Mouse (Mus musculus) spleen, adult 2 months (tissue): ENCODE results near the gene Nek8. TPM values are rescaled to one million over a fixed set of nuclear protein-coding genes. Genes with fewer than 3 reads are reported as not detected.
A peak's percentile ranks its signal among the peaks of the same experiment; 100 is the strongest.

Experiments used
- DNase-seq, 2 experiments: peaks; one replicate each; pipeline versions ENCODE4 v3.0.0 to v3.0.0-alpha.2; 2012 to 2021; ENCODE audit warnings: low spot score in 2 of 2, low read depth in 1 of 2
- H3K27ac ChIP-seq: fragments of 200-500 bp; 2 replicates; pipeline ENCODE4 v1.5.1; 2012; ENCODE audit warnings: low read length, inconsistent platforms; ENCODE audit not compliant: insufficient read depth
- H3K27me3 ChIP-seq: fragments of 200-500 bp; 2 replicates; pipeline ENCODE4 v1.6.1; 2012; ENCODE audit warnings: mild to moderate bottlenecking, moderate library complexity, low read length, inconsistent platforms; ENCODE audit not compliant: control insufficient read depth, insufficient read depth
- H3K36me3 ChIP-seq: fragments of 200-500 bp; 2 replicates; pipeline ENCODE4 v1.6.1; 2012; ENCODE audit warnings: mild to moderate bottlenecking, low read length, inconsistent platforms; ENCODE audit not compliant: control insufficient read depth, insufficient read depth
- H3K4me1 ChIP-seq: fragments of 200-500 bp; 2 replicates; pipeline ENCODE4 v1.6.1; 2011; ENCODE audit warnings: inconsistent platforms; ENCODE audit not compliant: control insufficient read depth, insufficient read depth, insufficient read length
- H3K4me3 ChIP-seq: fragments of 200-500 bp; 2 replicates; pipeline ENCODE4 v1.5.1; 2011; ENCODE audit warnings: mild to moderate bottlenecking, inconsistent platforms; ENCODE audit not compliant: insufficient read depth, insufficient read length; ENCODE audit errors: extremely low read depth
- CTCF ChIP-seq: fragments of 200-500 bp; IDR thresholded peaks from 2 replicates; pipeline ENCODE4 v1.5.1; 2011; ENCODE audit warnings: mild to moderate bottlenecking, inconsistent platforms; ENCODE audit not compliant: insufficient read depth, insufficient read length, insufficient replicate concordance; ENCODE audit errors: extremely low read depth
- POLR2A ChIP-seq: fragments of 200-500 bp; IDR thresholded peaks from 2 replicates; pipeline ENCODE4 v1.6.1; 2011; ENCODE audit warnings: low read depth, low read length, inconsistent platforms
- WGBS: fragments of 180-500 bp; shearing (Covaris S2); methylation state at CpG from one replicate; pipeline ENCODE4 v1.1.7; 2018; 5-methylcytosine and 5-hydroxymethylcytosine counted together
- polyA plus RNA-seq: library from polyadenylated mRNA; depleted of rRNA; stranded (reverse); fragments of >200 nt; gene quantifications from 2 replicates; pipeline ENCODE4 v1.2.3, GENCODE M21; 2012

Nek8 gene
- polyA plus RNA-seq, 1 experiment, result 17.6 TPM

DNA sequence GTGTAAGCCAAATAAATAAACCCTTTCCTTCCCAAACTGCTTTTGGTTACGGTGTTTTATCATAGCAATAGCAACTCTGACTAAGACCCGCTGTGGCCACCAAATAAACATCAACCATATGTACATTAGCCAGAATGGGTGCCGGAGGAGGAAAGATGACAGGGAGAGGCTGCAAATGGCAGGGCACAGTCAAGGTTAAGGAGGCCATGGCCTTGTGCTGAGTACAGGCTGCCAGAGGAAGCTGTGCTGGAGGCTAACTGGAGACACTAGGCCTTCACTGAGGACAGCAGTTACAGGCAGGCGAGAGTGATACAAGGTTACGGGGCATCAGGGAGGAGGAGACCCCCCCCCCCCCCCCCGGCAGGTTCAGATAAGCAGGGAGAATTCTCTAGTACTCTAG, 33.4 kb upstream of the Nek8 start:
- Histone ChIP-seq H3K27ac (no peak overlapping the region), H3K4me1 (peaks cover 6% of the 10 kb centered on the region; the same call in 1 of the 2 replicates), H3K36me3 (peaks cover 59% of the 10 kb centered on the region), H3K4me3 (no peak overlapping the region), H3K27me3 (no peaks in the 10 kb centered on the region)
- 87% methylated on average over 6 of the region's 6 CpGs for WGBS
- TF ChIP-seq POLR2A, result no peak
- no peak for TF ChIP-seq CTCF
- no peak for DNase-seq

DNA sequence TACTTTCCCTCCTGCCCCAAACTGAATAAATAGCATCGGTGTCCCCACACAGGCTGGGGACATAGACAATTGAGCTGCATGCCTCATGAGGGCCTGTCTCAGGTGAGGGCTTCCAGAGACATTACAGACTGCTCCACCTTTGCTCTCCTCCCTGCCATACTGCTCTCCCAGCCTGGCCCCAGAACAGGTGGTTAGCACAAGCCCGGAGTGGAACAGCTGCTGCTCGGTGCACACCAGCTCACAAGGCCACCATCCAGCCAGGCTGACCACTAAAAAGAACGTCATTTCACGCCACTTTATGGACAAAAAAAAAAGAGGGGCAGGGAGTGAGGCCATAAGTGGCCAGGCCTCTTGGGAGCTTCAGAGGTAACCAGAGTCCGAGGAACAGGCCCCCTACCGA, 30.7 kb upstream of the Nek8 start:
- WGBS, result 98% methylated on average over 7 of the region's 7 CpGs
- no peak overlapping the region for H3K4me3 ChIP-seq
- TF ChIP-seq CTCF (no peak), POLR2A (no peak)
- no peak overlapping the region for H3K27ac ChIP-seq
- H3K36me3 ChIP-seq, result peaks cover 56% of the 10 kb centered on the region
- H3K27me3 ChIP-seq, result no peaks in the 10 kb centered on the region
- no peak for DNase-seq
- H3K4me1 ChIP-seq, result no peaks in the 10 kb centered on the region

DNA sequence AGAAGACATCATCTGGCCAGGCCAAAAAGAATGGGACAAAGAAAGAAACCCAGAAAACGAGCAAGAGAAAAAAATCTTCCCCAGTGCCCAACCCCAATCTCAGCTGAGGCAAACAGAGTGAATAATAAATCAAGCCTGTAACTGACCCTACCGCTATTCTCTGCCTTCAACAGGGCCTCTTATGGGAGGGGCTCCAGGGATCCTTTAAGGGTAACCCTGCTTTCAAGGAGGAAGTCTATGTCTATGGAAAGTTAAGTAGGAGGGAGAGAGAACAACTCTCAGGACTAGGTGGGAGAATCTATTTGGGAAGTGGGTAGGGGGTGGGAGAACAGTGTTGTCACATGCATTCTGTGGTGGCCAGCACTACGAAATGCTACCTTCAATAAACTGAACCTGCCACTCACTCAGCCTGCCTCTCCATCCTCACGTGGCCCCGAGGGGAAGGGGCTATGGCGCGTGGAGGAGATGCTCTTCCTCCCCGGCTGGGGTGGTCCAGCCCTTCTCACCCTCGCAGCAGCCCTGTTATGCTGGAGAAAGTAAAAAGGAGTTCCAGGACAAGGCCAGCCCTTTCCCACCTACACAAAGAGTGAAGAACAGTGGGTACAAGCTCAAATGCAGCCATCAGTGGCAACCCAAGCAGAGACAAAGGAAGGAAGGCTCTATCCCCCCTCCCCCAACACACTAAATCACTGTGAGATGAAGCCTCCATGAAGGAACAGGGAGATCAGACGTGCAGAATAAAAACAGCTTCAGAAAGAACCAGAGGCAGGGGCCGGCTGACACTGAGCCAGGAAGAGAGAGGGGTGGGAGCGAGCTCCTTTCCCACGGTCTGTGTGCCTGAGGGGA, 29.1 kb upstream of the Nek8 start:
- Histone ChIP-seq H3K4me3 (no peak overlapping the region), H3K27me3 (no peaks in the 10 kb centered on the region), H3K4me1 (no peaks in the 10 kb centered on the region), H3K36me3 (peaks cover 43% of the 10 kb centered on the region), H3K27ac (no peak overlapping the region)
- 87% methylated on average over 13 of the region's 13 CpGs for WGBS
- no peak for DNase-seq
- TF ChIP-seq CTCF (no peak), POLR2A (no peak)

DNA sequence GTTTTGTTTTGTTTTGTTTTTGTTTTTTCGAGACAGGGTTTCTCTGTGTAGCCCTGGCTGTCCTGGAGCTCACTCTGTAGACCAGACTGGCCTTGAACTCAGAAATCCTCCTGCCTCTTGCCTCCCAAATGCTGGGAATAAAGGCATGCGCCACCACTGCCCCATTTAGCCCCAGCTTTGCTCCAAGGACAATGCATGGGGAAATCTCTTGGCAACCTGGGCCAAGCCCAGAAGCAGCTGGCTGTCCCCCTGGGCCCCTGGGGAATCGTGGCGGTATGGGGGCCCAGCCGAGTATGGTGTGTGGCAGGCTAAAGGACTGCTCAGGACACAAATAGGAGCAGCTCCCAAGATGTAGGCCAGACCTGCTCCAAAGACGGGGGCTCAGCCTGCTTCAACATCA, 27.8 kb upstream of the Nek8 start:
- no peak for TF ChIP-seq POLR2A
- TF ChIP-seq CTCF, result no peak
- WGBS, result 73% methylated on average over 6 of the region's 6 CpGs
- Histone ChIP-seq H3K4me3 (no peak overlapping the region), H3K36me3 (peaks cover 36% of the 10 kb centered on the region), H3K27me3 (no peaks in the 10 kb centered on the region), H3K27ac (no peak overlapping the region), H3K4me1 (no peaks in the 10 kb centered on the region)
- no peak for DNase-seq

DNA sequence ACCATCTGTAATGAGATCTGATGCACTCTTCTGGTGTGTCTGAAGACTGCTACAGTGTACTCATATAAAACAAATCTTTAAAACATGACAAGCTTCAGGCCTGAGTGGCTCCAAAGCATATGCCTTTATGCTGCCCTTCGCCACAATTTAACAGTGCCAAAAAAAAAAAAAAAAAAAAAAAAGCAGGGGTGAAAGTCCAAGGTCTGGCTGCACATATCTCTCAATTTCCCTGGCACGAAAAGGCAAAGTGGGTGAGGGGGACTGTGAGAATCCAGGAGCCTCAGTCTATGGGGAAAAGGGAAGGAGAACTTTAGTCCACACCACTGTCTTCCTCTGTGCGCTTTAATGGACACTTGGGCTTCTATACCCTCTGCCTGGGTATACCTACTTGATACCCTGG, 25.9 kb upstream of the Nek8 start:
- Histone ChIP-seq H3K4me3 (no peak overlapping the region), H3K27me3 (no peaks in the 10 kb centered on the region), H3K27ac (no peak overlapping the region), H3K4me1 (no peaks in the 10 kb centered on the region), H3K36me3 (peaks cover 18% of the 10 kb centered on the region)
- TF ChIP-seq CTCF (no peak), POLR2A (no peak)
- WGBS, result 87% methylated on average over 3 of the region's 3 CpGs
- no peak for DNase-seq

DNA sequence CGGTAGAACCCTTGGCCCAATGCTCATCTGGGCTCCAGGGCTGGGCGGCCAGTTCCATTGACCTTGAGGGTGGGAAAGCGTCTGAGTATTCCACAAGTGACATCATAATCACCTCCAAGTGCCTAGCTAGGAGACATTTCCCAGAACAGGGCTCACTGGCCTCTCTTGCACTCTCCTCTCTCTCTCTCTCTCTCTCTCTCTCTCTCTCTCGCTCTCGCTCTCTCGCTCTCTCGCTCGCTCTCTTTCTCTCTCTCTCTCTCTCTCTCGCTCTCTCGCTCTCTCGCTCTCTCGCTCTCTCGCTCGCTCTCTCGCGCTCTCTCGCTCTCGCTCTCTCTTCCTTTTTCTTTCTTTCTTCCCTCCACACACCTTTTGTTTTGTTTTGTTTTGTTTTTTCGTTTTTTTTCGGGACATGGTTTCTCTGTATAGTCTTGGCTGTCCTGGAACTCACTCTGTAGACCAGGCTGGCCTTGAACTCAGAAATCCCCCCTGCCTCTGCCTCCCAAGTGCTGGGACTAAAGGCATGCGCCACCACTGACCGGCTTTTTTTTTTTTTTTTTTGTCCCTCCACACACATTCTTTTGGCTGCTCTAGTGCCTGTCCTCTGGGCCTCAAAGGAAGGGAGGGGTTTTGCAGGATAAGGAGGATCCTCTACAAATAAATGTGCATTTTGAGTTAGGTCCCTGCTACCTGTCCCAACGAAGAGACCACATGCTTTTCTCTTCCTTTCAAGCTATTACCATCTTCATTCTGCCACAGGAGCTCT, 18.8 kb upstream of the Nek8 start:
- Histone ChIP-seq H3K36me3 (no peaks in the 10 kb centered on the region), H3K4me1 (peaks cover 4% of the 10 kb centered on the region; the same call in 1 of the 2 replicates), H3K4me3 (peak overlapping the region; percentile 55), H3K27me3 (no peaks in the 10 kb centered on the region), H3K27ac (peak overlapping the region; percentile 28; the same call in 1 of the 2 replicates)
- TF ChIP-seq POLR2A (no peak), CTCF (no peak)
- 76% methylated on average over 23 of the region's 23 CpGs for WGBS
- no peak for DNase-seq
